Mouse (Mus musculus) C2C12 (cell line): ENCODE results near the gene Acox3. TPM values are rescaled to one million over a fixed set of nuclear protein-coding genes. Genes with fewer than 3 reads are reported as not detected.

Experiments used
- H3K27me3 ChIP-seq: one replicate; pipeline ENCODE4 v1.6.1; 2011; ENCODE audit not compliant: control insufficient read depth, insufficient read depth, insufficient read length
- H3K36me3 ChIP-seq: one replicate; pipeline ENCODE4 v1.6.1; 2011; ENCODE audit not compliant: control insufficient read depth, insufficient read depth
- H3K4me3 ChIP-seq: one replicate; pipeline ENCODE4 v1.5.1; 2011; ENCODE audit warnings: mild to moderate bottlenecking, control low read depth; ENCODE audit not compliant: poor library complexity, insufficient read depth, severe bottlenecking
- H3K79me2 ChIP-seq: one replicate; pipeline ENCODE4 v1.6.1; 2011; ENCODE audit not compliant: control insufficient read depth, insufficient read depth
- H3K79me3 ChIP-seq: one replicate; pipeline ENCODE4 v1.6.1; 2011; ENCODE audit warnings: low read depth, control low read depth
- H3ac ChIP-seq: one replicate; pipeline ENCODE3; 2011; ENCODE audit warnings: low read depth; ENCODE audit not compliant: control insufficient read depth, insufficient read length
- CEBPB ChIP-seq: IDR thresholded peaks from one replicate; pipeline ENCODE4 v1.6.1; 2011; ENCODE audit warnings: low read depth, mild to moderate bottlenecking, control low read depth, moderate library complexity
- CTCF ChIP-seq: IDR thresholded peaks from one replicate; pipeline ENCODE4 v1.5.1; 2011; ENCODE audit not compliant: control insufficient read depth, insufficient read depth, insufficient read length
- FOSL1 ChIP-seq: IDR thresholded peaks from one replicate; pipeline ENCODE4 v1.8.0; 2011; ENCODE audit warnings: mild to moderate bottlenecking, low read length; ENCODE audit not compliant: poor library complexity, insufficient read depth, severe bottlenecking
- MAX ChIP-seq: IDR thresholded peaks from one replicate; pipeline ENCODE4 v1.6.1; 2011; ENCODE audit warnings: mild to moderate bottlenecking, control low read depth
- MYOD1 ChIP-seq: IDR thresholded peaks from one replicate; pipeline ENCODE4 v1.6.1; 2011; ENCODE audit warnings: low read depth; ENCODE audit not compliant: control insufficient read depth, insufficient read length
- MYOG ChIP-seq: IDR thresholded peaks from one replicate; pipeline ENCODE4 v1.6.1; 2011; ENCODE audit not compliant: control insufficient read depth, insufficient read length; ENCODE audit errors: extremely low read depth
- USF1 ChIP-seq: IDR thresholded peaks from one replicate; pipeline ENCODE4 v1.6.1; 2011; ENCODE audit warnings: low read depth, mild to moderate bottlenecking, control low read depth, moderate library complexity
- polyA plus RNA-seq: library from polyadenylated mRNA; unstranded; fragments of >200 nt; fragmentation: generic; extraction: Trizol; gene quantifications from one replicate; pipeline ENCODE4 v1.2.1, GENCODE M21; 2012; ENCODE audit warnings: missing spikeins

Acox3 gene
- polyA plus RNA-seq, 1 experiment: 8.6 TPM

DNA sequence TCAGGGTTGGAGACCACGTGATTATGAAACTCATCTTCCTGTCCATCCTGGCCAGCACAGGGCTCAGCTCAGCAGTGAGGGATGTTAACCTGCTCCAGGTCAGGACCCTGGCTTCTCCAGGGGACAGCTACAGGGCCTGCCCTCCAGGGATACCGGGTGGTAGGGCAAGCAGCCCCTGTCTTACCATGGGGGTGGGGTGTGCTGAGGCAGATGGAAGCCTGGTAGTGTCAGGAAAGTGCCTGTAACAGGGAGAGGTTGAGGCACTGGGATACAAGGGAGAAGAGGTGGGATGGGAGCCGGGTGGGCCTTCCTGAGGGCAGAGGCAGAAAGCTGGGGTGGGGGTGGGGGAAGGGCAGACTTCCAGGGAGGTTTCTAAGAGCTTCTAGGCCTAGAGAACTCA lies 69.5 kb downstream of the Acox3 start:
- Histone ChIP-seq H3K27me3 (no peaks in the 10 kb centered on the region), H3K4me3 (no peak overlapping the region), H3K79me3 (no peaks in the 10 kb centered on the region), H3ac (no peak overlapping the region), H3K79me2 (no peaks in the 10 kb centered on the region), H3K36me3 (no peaks in the 10 kb centered on the region)
- TF ChIP-seq FOSL1 (no peak), MYOG (no peak), MYOD1 (no peak), MAX (no peak), USF1 (no peak), CTCF (no peak), CEBPB (no peak)

DNA sequence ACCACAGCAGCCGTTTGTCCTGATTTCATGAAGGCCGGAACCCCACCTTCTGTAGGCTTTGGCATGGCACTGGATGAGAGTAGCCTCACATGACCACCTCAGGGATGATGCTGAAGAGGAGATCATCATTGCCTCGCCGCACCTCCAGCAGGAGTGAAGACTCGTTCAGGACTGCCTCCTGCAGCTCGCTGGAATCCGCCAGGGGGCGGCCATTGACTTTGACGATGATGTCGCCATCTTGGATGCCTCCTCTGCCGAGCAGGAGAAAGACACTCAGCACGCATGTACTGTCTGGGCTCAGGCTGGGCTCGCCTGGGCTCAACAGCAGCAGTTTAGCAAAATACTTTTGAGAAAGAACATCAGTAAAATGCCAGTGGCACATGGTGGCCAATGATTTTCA lies 70.0 kb downstream of the Acox3 start:
- Histone ChIP-seq H3ac (no peak overlapping the region), H3K4me3 (no peak overlapping the region), H3K27me3 (no peaks in the 10 kb centered on the region), H3K79me3 (no peaks in the 10 kb centered on the region), H3K36me3 (no peaks in the 10 kb centered on the region), H3K79me2 (no peaks in the 10 kb centered on the region)
- TF ChIP-seq CEBPB (no peak), CTCF (no peak), USF1 (no peak), MYOD1 (no peak), MAX (no peak), FOSL1 (no peak), MYOG (no peak)

DNA sequence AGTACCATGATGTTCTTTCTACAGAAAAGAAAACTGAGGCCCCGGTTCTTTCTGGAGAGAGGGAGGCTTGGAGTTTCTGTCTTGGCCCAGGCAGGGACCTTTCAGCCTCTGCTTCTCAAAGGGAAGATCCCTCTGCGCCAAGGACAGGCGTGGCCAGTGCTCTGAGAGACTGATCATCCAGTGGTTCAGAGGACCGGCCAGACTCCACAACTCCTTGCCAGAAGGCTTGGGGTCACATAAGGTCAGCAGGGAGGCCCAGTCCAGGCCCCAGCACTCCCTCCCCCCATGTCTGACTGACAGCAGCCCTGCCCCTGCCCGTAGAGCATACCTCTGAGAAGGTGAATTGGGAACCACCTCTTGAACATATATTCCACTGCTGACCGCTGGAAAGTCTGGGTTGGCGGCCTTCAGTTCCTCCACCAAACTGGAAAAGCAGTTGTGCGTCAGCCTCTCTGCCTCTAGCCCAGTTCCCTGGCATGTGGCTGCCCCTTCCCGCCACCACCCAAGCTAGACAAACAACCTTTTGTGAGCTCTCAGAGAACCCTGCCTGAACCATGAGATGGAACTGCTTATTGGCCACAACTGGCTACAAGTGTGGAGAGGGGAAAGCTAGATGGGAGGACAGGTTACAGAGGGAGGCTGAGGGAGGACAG lies 71.0 kb downstream of the Acox3 start:
- Histone ChIP-seq H3K27me3 (no peaks in the 10 kb centered on the region), H3K36me3 (no peaks in the 10 kb centered on the region), H3K79me2 (no peaks in the 10 kb centered on the region), H3ac (no peak overlapping the region), H3K4me3 (no peak overlapping the region), H3K79me3 (no peaks in the 10 kb centered on the region)
- TF ChIP-seq FOSL1 (no peak), MYOG (no peak), USF1 (no peak), MAX (no peak), MYOD1 (no peak), CEBPB (no peak), CTCF (no peak)

DNA sequence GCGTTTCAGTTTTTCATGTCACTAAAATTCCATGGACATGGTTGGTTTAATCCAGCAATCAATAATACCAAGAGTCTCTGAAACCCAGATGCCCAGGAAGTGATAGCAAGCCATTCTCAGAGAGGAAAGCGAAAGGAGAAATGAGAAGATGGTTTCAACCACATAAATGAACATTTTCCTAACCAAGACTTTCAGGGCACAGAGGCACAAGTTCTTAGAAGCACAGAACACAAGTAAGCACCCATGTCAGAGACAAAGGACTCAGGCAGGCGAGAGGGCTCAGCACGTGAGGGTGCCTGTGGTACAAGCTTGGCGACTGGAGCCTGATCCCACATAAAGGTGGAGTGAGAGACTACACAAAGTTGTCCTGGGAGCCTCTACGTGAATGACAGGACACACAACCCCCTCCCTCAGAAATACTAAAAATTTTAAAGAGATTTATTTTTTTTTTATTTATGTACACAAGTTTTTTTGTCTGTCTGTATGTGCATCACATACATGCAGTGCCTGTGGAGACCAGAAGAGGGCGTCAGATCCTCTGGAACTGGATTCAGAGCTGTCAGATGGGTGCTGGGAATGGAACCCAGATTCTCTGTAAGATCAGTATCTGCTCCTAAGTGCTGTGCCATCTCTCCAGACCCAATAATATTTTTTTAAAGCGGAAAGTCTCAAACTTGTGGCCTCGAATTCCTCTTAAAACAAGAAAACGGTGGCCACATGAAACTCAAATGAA lies 73.1 kb downstream of the Acox3 start:
- no peaks in the 10 kb centered on the region for H3K36me3 ChIP-seq
- H3K79me3 ChIP-seq: no peaks in the 10 kb centered on the region
- TF ChIP-seq CTCF (no peak), USF1 (no peak), FOSL1 (no peak), MYOG (no peak), MAX (no peak), MYOD1 (no peak), CEBPB (no peak)
- H3K4me3 ChIP-seq: no peak overlapping the region
- H3K27me3 ChIP-seq: no peaks in the 10 kb centered on the region
- no peak overlapping the region for H3ac ChIP-seq
- no peaks in the 10 kb centered on the region for H3K79me2 ChIP-seq

DNA sequence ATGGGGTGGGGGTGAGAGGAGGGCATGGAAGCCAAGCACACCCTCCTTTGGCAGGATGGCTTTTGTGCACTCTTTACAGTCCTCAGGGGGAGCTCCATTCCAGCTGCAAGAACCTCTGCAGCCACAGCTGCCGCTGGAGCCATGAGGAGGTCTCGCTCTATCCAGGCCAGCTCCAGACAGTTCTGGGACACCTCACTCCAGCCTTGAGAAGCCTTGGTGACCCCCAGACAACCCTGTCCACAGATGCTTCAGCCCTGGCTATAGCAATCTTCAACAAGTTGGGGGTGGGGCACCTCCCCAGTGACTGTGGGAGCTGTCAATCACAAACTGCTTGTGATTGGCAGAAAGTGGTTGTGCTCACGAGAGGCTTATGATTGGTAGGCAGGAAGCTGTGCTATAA lies 76.7 kb downstream of the Acox3 start:
- Histone ChIP-seq H3K27me3 (no peaks in the 10 kb centered on the region), H3K79me2 (no peaks in the 10 kb centered on the region), H3ac (no peak overlapping the region), H3K79me3 (no peaks in the 10 kb centered on the region), H3K4me3 (no peak overlapping the region), H3K36me3 (no peaks in the 10 kb centered on the region)
- TF ChIP-seq CTCF (no peak), MYOD1 (no peak), USF1 (no peak), MAX (no peak), FOSL1 (no peak), MYOG (no peak), CEBPB (no peak)

DNA sequence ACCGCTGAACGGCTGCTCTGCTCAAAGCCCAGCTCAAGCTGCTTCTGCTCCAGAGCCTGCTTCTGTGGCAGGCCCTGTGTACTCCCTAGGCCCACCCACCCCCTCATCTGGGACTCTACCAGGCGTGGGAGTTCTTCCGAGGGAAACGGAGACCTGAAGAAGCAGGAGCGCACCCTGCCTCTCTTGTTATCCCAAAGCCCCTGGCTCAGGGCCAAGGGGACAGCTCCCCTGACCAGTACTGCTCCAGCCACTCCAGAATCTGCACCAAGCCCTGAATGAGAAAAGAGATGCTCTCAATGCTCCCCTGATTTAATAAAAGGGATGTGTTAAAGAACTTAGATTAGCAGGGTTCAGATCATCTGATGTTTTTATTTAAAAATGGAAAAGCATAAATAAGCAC lies 78.4 kb downstream of the Acox3 start:
- Histone ChIP-seq H3K4me3 (no peak overlapping the region), H3K36me3 (no peaks in the 10 kb centered on the region), H3K79me2 (no peaks in the 10 kb centered on the region), H3ac (no peak overlapping the region), H3K79me3 (no peaks in the 10 kb centered on the region), H3K27me3 (no peaks in the 10 kb centered on the region)
- TF ChIP-seq MYOD1 (no peak), CTCF (no peak), USF1 (no peak), CEBPB (no peak), FOSL1 (no peak), MAX (no peak), MYOG (no peak)
